Mouse (Mus musculus): ENCODE results near the gene Scaf8.

DNA sequence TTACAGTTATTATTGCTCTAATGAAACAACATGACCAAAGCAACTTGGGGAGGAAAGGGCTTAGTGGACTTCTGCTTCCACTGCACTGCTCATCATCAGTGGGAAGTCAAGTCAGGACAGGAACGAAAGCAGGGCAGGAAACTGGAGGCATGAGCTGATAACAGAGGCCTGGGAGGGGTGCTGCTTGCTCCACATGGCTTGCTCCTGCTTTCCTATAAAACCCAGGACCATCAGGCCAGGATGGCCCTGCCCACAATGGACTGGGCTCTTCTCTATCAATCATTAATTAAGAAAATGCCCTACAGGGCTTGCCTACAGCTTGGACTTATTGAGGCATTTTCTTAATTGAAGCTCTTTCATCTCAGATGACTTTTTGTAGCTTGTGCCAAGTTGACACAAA, 34.8 kb downstream of the Scaf8 start:
- TF ChIP-seq CTCF (IDR thresholded peaks at IDR 0.05; ENCODE audit: control insufficient read depth, insufficient read depth, low read length) (no peak), POLR2A (IDR thresholded peaks at IDR 0.05; ENCODE audit: borderline replicate concordance, control insufficient read depth, low read depth, low read length) (no peak)
